Comparison of ENCODE assay signal across 8 mouse cellular contexts in the genomic region with DNA sequence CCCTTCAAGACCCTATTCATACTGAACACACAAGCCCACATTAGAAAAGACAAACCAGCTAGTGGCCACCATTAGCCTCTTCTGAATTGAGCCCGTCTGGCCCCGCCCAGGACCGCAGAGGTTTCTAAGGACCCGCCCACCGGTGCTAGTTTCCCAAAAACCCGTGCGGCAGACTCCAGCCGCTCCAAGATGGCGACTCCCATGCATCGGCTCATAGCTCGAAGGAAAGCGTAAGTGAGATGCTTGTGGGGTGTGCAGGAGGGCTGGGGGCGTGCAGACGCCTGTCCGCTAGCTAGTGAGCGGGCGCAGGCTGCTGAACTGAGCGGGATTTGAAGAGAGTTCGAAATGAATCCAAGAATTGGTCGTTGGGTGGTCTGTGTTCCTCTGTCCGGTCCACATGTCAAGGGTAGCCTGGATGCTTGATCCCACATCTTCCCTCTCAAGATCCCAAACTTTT. TPM values are rescaled to one million over a fixed set of nuclear protein-coding genes. Genes with fewer than 3 reads are reported as not detected.
DNase-seq lines count a peak whose midpoint lies in the region; ATAC-seq lines count a peak whose summit lies in the region.

TSS of gene Zcchc10 (plus strand) at position 168 of the 457 bp plus-strand sequence.

- peak; percentile 97 for ATAC-seq in hindbrain, embryonic 15.5 days (ENCODE audit: low FRiP score, low read depth)

- H3K9ac ChIP-seq in hindbrain, embryonic 15.5 days = peak within 1 kb of the TSS; percentile 70

- H3K4me3 ChIP-seq in hindbrain, embryonic 15.5 days = peak within 1 kb of the TSS; percentile 68

- peaks cover 12% of the 10 kb centered on the region for H3K4me1 ChIP-seq in hindbrain, embryonic 15.5 days (replicated peaks)

- H3K4me2 ChIP-seq in hindbrain, embryonic 15.5 days = peak within 1 kb of the TSS; percentile 75

- H3K27me3 ChIP-seq in hindbrain, embryonic 15.5 days = no peaks in the 10 kb centered on the region

- H3K27ac ChIP-seq in hindbrain, embryonic 15.5 days (replicated peaks) = peak within 1 kb of the TSS; percentile 65

- peaks cover 14% of the 10 kb centered on the region for H3K36me3 ChIP-seq in hindbrain, embryonic 15.5 days

- DNase-seq in T-cell, adult 2 months (ENCODE audit: low spot score) = peak; percentile 89
- peak; percentile 85 to 91 for DNase-seq in cerebellum, postnatal 25 days
- peak; percentile 86 to 89 for DNase-seq in frontal cortex, postnatal 36 days (ENCODE audit: low spot score in 2 of 2)
- DNase-seq in left cerebral cortex, adult 11 months (ENCODE audit: low spot score) = peak; percentile 76
- DNase-seq in lung, postnatal 36 days = peak; percentile 96
- DNase-seq in retina, embryonic 14.5 days (ENCODE audit: low spot score) = peak; percentile 95
- peak; percentile 81 to 84 for DNase-seq in thymus, postnatal 36 days

- H3K9me3 ChIP-seq in hindbrain, embryonic 15.5 days = no peaks in the 10 kb centered on the region

- WGBS in hindbrain, embryonic 15.5 days = under 1% methylated on average over 21 of the region's 21 CpGs

RNA-seq across cellular contexts. Expression of gene Zcchc10, which starts in this region (rescaled TPM):
- polyA plus RNA-seq in hindbrain, embryonic 15.5 days (2015; fragmentation: Nextera tagmentation; extraction: Ambion mirVana) = 15.0 and 15.1 TPM in 2 replicates

Comparison
In these comparisons a context has a peak if more than half of its experiments do, and no peak if none do; other contexts are left out.
1. Peak in every context shown above with its lines: DNase-seq, ATAC-seq, H3K4me3 ChIP-seq and H3K27ac ChIP-seq.